Mouse (Mus musculus): ENCODE data around the gene Cdc42se2.

GRCm38 (mm10) chr11:54730931-54731330, 56.5 kb downstream of the Cdc42se2 start:
- TF ChIP-seq POLR2A (IDR thresholded peaks at IDR 0.05; ENCODE audit: low read depth, low read length) (no peak), CTCF (IDR thresholded peaks at IDR 0.05; ENCODE audit: borderline replicate concordance, insufficient read depth, low read length) (no peak)

Data from embryonic fibroblast, embryonic 13.5 days (primary cell).